Mouse (Mus musculus): ENCODE measurements around the gene Rgs4. TPM values are rescaled to one million over a fixed set of nuclear protein-coding genes. Genes with fewer than 3 reads are reported as not detected.

Rgs4 gene
- total RNA-seq (2017), result not detected in 2 replicates

GRCm38 (mm10) chr1:169747473-169747872, at the start of gene Rgs4:
TSS of gene Rgs4 (minus strand) at chr1:169747642.
- ATAC-seq (replicated peaks in 1 of 2; ENCODE audit: insufficient read depth in 1 of 2, low FRiP score in 2 of 2, low TSS enrichment in 1 of 2, low read depth in 1 of 2, poor library complexity in 2 of 2, severe bottlenecking in 2 of 2), result 0 out of 4 replicates have a peak, but pooled peaks of 1 of the 2 experiments have one; percentile 42

GRCm38 (mm10) chr1:169792437-169792836, 45.0 kb upstream of the Rgs4 start:
- no peak for ATAC-seq (replicated peaks in 1 of 2; ENCODE audit: insufficient read depth in 1 of 2, low FRiP score in 2 of 2, low TSS enrichment in 1 of 2, low read depth in 1 of 2, poor library complexity in 2 of 2, severe bottlenecking in 2 of 2)

- no peak for ATAC-seq (replicated peaks in 1 of 2; ENCODE audit: insufficient read depth in 1 of 2, low FRiP score in 2 of 2, low TSS enrichment in 1 of 2, low read depth in 1 of 2, poor library complexity in 2 of 2, severe bottlenecking in 2 of 2)
These were observed 38.5 kb upstream of the Rgs4 start for GRCm38 (mm10) chr1:169785981-169786380.

GRCm38 (mm10) chr1:169776566-169776965, 29.1 kb upstream of the Rgs4 start:
- ATAC-seq (replicated peaks in 1 of 2; ENCODE audit: insufficient read depth in 1 of 2, low FRiP score in 2 of 2, low TSS enrichment in 1 of 2, low read depth in 1 of 2, poor library complexity in 2 of 2, severe bottlenecking in 2 of 2), result no peak

GRCm38 (mm10) chr1:169764619-169764955, 17.1 kb upstream of the Rgs4 start:
- no peak for ATAC-seq (replicated peaks in 1 of 2; ENCODE audit: insufficient read depth in 1 of 2, low FRiP score in 2 of 2, low TSS enrichment in 1 of 2, low read depth in 1 of 2, poor library complexity in 2 of 2, severe bottlenecking in 2 of 2)

- no peak for ATAC-seq (replicated peaks in 1 of 2; ENCODE audit: insufficient read depth in 1 of 2, low FRiP score in 2 of 2, low TSS enrichment in 1 of 2, low read depth in 1 of 2, poor library complexity in 2 of 2, severe bottlenecking in 2 of 2)
These were observed 16.6 kb upstream of the Rgs4 start for GRCm38 (mm10) chr1:169763858-169764618.

GRCm38 (mm10) chr1:169762524-169762923, 15.1 kb upstream of the Rgs4 start:
- no peak for ATAC-seq (replicated peaks in 1 of 2; ENCODE audit: insufficient read depth in 1 of 2, low FRiP score in 2 of 2, low TSS enrichment in 1 of 2, low read depth in 1 of 2, poor library complexity in 2 of 2, severe bottlenecking in 2 of 2)

GRCm38 (mm10) chr1:169756532-169756931, 9.1 kb upstream of the Rgs4 start:
- ATAC-seq (replicated peaks in 1 of 2; ENCODE audit: insufficient read depth in 1 of 2, low FRiP score in 2 of 2, low TSS enrichment in 1 of 2, low read depth in 1 of 2, poor library complexity in 2 of 2, severe bottlenecking in 2 of 2), result no peak

GRCm38 (mm10) chr1:169752395-169752794, 5.0 kb upstream of the Rgs4 start:
- ATAC-seq (replicated peaks in 1 of 2; ENCODE audit: insufficient read depth in 1 of 2, low FRiP score in 2 of 2, low TSS enrichment in 1 of 2, low read depth in 1 of 2, poor library complexity in 2 of 2, severe bottlenecking in 2 of 2), result no peak

GRCm38 (mm10) chr1:169748439-169748838, 997 bp upstream of the Rgs4 start:
- no peak for ATAC-seq (replicated peaks in 1 of 2; ENCODE audit: insufficient read depth in 1 of 2, low FRiP score in 2 of 2, low TSS enrichment in 1 of 2, low read depth in 1 of 2, poor library complexity in 2 of 2, severe bottlenecking in 2 of 2)

GRCm38 (mm10) chr1:169747902-169748301, 460 bp upstream of the Rgs4 start:
- no peak for ATAC-seq (replicated peaks in 1 of 2; ENCODE audit: insufficient read depth in 1 of 2, low FRiP score in 2 of 2, low TSS enrichment in 1 of 2, low read depth in 1 of 2, poor library complexity in 2 of 2, severe bottlenecking in 2 of 2)

- ATAC-seq (replicated peaks in 1 of 2; ENCODE audit: insufficient read depth in 1 of 2, low FRiP score in 2 of 2, low TSS enrichment in 1 of 2, low read depth in 1 of 2, poor library complexity in 2 of 2, severe bottlenecking in 2 of 2), result no peak
These were observed 6.3 kb downstream of the Rgs4 start for GRCm38 (mm10) chr1:169741147-169741546.

GRCm38 (mm10) chr1:169737231-169737630, 10.2 kb downstream of the Rgs4 start:
- ATAC-seq (replicated peaks in 1 of 2; ENCODE audit: insufficient read depth in 1 of 2, low FRiP score in 2 of 2, low TSS enrichment in 1 of 2, low read depth in 1 of 2, poor library complexity in 2 of 2, severe bottlenecking in 2 of 2), result no peak

- ATAC-seq (replicated peaks in 1 of 2; ENCODE audit: insufficient read depth in 1 of 2, low FRiP score in 2 of 2, low TSS enrichment in 1 of 2, low read depth in 1 of 2, poor library complexity in 2 of 2, severe bottlenecking in 2 of 2), result no peak
These were observed 11.3 kb downstream of the Rgs4 start for GRCm38 (mm10) chr1:169736139-169736538.

- no peak for ATAC-seq (replicated peaks in 1 of 2; ENCODE audit: insufficient read depth in 1 of 2, low FRiP score in 2 of 2, low TSS enrichment in 1 of 2, low read depth in 1 of 2, poor library complexity in 2 of 2, severe bottlenecking in 2 of 2)
These were observed 16.8 kb downstream of the Rgs4 start for GRCm38 (mm10) chr1:169730599-169731100.

GRCm38 (mm10) chr1:169726319-169726718, 21.1 kb downstream of the Rgs4 start:
- ATAC-seq (replicated peaks in 1 of 2; ENCODE audit: insufficient read depth in 1 of 2, low FRiP score in 2 of 2, low TSS enrichment in 1 of 2, low read depth in 1 of 2, poor library complexity in 2 of 2, severe bottlenecking in 2 of 2), result no peak

- ATAC-seq (replicated peaks in 1 of 2; ENCODE audit: insufficient read depth in 1 of 2, low FRiP score in 2 of 2, low TSS enrichment in 1 of 2, low read depth in 1 of 2, poor library complexity in 2 of 2, severe bottlenecking in 2 of 2), result no peak
These were observed 25.6 kb downstream of the Rgs4 start for GRCm38 (mm10) chr1:169721836-169722235.

GRCm38 (mm10) chr1:169704395-169705087, 42.9 kb downstream of the Rgs4 start:
- no peak for ATAC-seq (replicated peaks in 1 of 2; ENCODE audit: insufficient read depth in 1 of 2, low FRiP score in 2 of 2, low TSS enrichment in 1 of 2, low read depth in 1 of 2, poor library complexity in 2 of 2, severe bottlenecking in 2 of 2)

Data from hematopoietic stem cell, adult 5-6 weeks (primary cell).